Mouse (Mus musculus) E14TG2a.4 (cell line): ENCODE measurements at regions not wholly inside any gene's neighbourhood (a gene's known extent, or its start where the extent isn't known, plus 50 kb on each side); places are given as distances from the start of the nearest gene placed in this dataset.

Source experiments
- CTCF ChIP-seq: conservative IDR thresholded peaks from 2 replicates; pipeline ENCODE4 v1.5.1; 2014; ENCODE audit warnings: low read length
- NANOG ChIP-seq: IDR thresholded peaks from 2 replicates; pipeline ENCODE4 v1.6.1; 2014; ENCODE audit warnings: borderline replicate concordance, low read length, mixed read lengths
- POU5F1 ChIP-seq: IDR thresholded peaks from 2 replicates; pipeline ENCODE4 v1.6.1; 2014; ENCODE audit warnings: low read length, borderline replicate concordance

- no peak for TF ChIP-seq CTCF
- no peak for TF ChIP-seq POU5F1
- TF ChIP-seq NANOG, result no peak
These were observed 49.9 kb upstream of the Msx2 start for GRCm38 (mm10) chr13:53522807-53523206.
